Mouse (Mus musculus) brown adipose tissue, adult 24 weeks (tissue): ENCODE measurements around the gene Pttg1. TPM values are rescaled to one million over a fixed set of nuclear protein-coding genes. Genes with fewer than 3 reads are reported as not detected.

Experiments
- H3K27ac ChIP-seq: fragments of 200-500 bp; replicated peaks from 2 replicates; pipeline ENCODE4 v1.5.1; 2012; ENCODE audit warnings: low read depth, mild to moderate bottlenecking, low read length
- H3K4me1 ChIP-seq: fragments of 200-500 bp; 2 replicates; pipeline ENCODE4 v1.6.1; 2012; ENCODE audit warnings: low read length, mixed read lengths; ENCODE audit not compliant: control insufficient read depth, insufficient read depth, insufficient read length
- H3K4me3 ChIP-seq: fragments of 200-500 bp; 2 replicates; pipeline ENCODE4 v1.5.1; 2012; ENCODE audit warnings: low read depth, mild to moderate bottlenecking, low read length, moderate library complexity; ENCODE audit not compliant: insufficient read depth
- polyA plus RNA-seq: library from polyadenylated mRNA; stranded (reverse); fragments of >200 nt; gene quantifications from 2 replicates; pipeline ENCODE4 v1.2.4, GENCODE M21; 2012; ENCODE audit not compliant: missing spikeins, insufficient read depth, insufficient read length

Pttg1 gene
- 157 and 160 TPM in 2 replicates for polyA plus RNA-seq

- H3K27ac ChIP-seq: peak within 1 kb of the TSS; percentile 95
- H3K4me3 ChIP-seq: peak within 1 kb of the TSS; percentile 88
- H3K4me1 ChIP-seq: peaks cover 7% of the 10 kb centered on the region
Measured at GRCm38 (mm10) chr11:43425824-43426413, at the start of gene Pttg1. Gene Pttg1 (minus strand): TSS chr11:43426251.

DNA sequence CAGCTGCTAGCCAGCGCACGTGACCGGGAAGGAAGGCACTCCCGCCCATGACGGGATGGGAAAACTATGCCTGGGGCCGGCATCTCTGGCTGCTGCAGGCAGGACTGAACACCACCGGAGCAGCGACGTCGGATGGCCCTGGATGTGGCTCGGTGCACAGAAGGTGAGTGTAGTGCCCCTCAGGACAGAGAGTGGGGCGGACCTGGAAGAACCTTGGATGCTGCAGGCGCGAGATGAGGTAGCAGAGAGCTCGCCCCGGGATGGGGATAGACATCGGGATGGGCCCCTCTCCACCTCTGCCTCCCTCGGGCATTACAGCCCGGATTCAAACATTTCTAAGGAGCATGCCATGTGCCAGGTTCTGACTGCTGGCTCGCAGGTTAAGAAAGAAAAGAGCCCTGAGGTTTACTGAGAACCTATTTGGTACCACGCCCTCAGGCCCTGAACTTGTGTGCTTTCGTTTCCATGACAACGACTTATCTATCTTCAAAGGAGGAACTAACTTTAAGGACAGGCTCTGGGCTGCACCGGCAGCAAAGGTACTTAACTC, 48.2 kb upstream of the Pttg1 start, which contains the start of gene C1qtnf2:
TSS of gene C1qtnf2 (plus strand) at position 52 of the 550 bp plus-strand sequence.
- Histone ChIP-seq H3K27ac (no peak within 1 kb of the TSS), H3K4me1 (peaks cover 3% of the 10 kb centered on the region; the same call in 1 of the 2 replicates), H3K4me3 (peak within 1 kb of the TSS; percentile 48)

GRCm38 (mm10) chr11:43473635-43474224, 47.7 kb upstream of the Pttg1 start:
- Histone ChIP-seq H3K4me3 (peak overlapping the region; percentile 48; the same call in 1 of the 2 replicates), H3K4me1 (peaks cover 3% of the 10 kb centered on the region; the same call in 1 of the 2 replicates), H3K27ac (no peak overlapping the region)

DNA sequence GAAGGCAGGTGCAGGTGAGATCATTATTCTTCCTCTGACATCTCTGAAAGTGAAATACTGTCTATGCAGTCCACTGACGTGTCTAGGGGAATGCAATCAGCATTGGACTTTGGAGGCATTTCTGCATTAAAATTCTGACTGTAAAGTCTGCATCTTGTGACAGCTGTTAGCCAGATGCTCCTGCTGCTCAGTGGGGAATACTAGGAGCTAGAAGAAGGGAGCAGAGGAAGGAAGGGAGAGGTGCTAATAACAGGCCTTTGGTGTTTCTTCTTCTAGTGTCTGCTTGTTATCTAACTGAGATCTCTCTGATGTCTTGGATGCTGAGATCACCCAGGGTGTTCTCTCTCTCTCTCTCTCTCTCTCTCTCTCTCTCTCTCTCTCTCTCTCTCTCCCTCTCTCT, 47.1 kb upstream of the Pttg1 start:
- no peak overlapping the region for H3K4me3 ChIP-seq
- H3K4me1 ChIP-seq: peaks cover 3% of the 10 kb centered on the region; the same call in 1 of the 2 replicates
- H3K27ac ChIP-seq: no peak overlapping the region

GRCm38 (mm10) chr11:43470881-43471820, 45.1 kb upstream of the Pttg1 start:
- no peak overlapping the region for H3K27ac ChIP-seq
- peaks cover 3% of the 10 kb centered on the region; the same call in 1 of the 2 replicates for H3K4me1 ChIP-seq
- H3K4me3 ChIP-seq: no peak overlapping the region

GRCm38 (mm10) chr11:43470118-43470517, 44.1 kb upstream of the Pttg1 start:
- Histone ChIP-seq H3K4me3 (no peak overlapping the region), H3K27ac (peak overlapping the region; percentile 37; the same call in 1 of the 2 replicates), H3K4me1 (peaks cover 3% of the 10 kb centered on the region; the same call in 1 of the 2 replicates)

- no peak overlapping the region for H3K4me3 ChIP-seq
- H3K4me1 ChIP-seq: no peaks in the 10 kb centered on the region
- no peak overlapping the region for H3K27ac ChIP-seq
Measured at GRCm38 (mm10) chr11:43463204-43463603, 37.2 kb upstream of the Pttg1 start.

DNA sequence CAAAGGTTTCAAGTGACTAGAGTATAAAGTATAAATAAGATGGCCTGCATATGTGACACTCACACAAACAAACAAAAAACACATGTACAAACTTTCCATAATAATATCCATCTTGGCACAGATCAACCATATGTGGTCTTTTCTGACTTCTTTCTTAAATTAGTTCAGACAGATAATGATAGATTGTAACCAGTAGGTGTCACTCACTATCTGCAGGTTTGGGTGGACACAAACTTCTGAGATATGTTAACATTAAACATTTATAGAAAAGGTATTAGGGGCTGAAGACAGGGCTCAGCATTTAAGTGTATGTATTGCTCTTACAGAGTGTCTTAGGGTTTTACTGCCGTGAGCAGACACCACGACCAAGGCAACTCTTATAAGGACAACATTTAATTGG, 26.2 kb upstream of the Pttg1 start:
- no peak overlapping the region for H3K4me3 ChIP-seq
- no peaks in the 10 kb centered on the region for H3K4me1 ChIP-seq
- no peak overlapping the region for H3K27ac ChIP-seq

DNA sequence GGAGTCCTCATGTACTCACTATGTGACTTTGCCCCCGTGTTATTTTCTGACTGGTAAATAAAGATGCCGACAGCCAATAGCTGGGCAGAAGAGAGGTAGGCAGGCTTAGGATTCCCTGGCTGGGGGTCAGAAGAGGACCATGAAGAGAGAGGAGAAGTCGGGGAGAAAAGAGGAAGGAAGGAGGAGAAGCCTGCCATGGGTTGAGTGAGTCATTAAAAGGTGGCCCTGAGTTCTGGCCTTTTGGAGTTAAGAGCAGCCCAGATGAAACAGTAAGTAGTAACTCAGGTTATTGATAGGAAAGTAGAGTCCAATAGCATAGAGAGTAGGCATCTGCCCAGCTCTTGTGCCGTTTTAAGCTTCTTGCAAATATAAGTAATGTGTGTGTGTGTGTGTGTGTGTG, 25.3 kb upstream of the Pttg1 start:
- no peaks in the 10 kb centered on the region for H3K4me1 ChIP-seq
- no peak overlapping the region for H3K4me3 ChIP-seq
- H3K27ac ChIP-seq: no peak overlapping the region

DNA sequence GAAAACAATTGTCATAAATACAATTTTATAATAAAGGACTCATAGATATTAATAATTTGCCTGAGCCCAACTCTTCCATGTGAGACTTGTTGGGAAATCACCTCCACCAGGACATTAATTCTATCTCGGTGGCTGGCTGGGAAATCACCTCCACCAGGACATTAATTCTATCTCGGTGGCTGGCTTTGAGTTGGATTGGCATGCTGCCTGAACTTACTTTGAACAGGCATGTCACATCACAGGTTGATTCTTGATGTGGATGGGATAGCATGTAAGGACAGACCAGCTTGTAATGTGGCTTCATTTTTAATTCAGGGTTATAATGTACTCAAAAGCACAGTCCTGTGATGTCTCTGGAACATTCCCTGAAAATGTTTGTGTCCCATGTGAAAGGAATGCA, 23.9 kb upstream of the Pttg1 start:
- no peak overlapping the region for H3K27ac ChIP-seq
- H3K4me1 ChIP-seq: no peaks in the 10 kb centered on the region
- no peak overlapping the region for H3K4me3 ChIP-seq

DNA sequence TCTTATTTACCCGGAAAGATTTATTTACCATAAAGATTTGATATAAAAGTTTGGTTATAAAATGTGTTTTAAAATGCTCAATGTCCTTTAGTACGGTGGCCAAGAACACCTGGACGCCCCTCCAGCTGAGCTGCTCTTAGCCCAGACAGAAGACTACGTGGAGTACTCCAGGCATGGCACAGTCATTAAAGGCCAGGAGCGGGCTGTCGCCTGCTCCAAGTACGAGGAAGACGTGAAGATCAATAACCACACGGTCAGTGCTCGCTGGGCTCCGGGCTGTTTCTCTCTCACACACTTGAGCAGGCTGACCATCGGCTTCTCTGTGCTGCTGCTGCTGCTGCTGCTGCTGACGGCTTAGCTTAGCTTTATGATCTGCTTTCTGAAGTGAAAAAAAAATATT, 17.1 kb upstream of the Pttg1 start:
- no peak overlapping the region for H3K4me3 ChIP-seq
- no peak overlapping the region for H3K27ac ChIP-seq
- no peaks in the 10 kb centered on the region for H3K4me1 ChIP-seq

GRCm38 (mm10) chr11:43441121-43441520, 15.1 kb upstream of the Pttg1 start:
- H3K4me1 ChIP-seq: no peaks in the 10 kb centered on the region
- H3K4me3 ChIP-seq: no peak overlapping the region
- no peak overlapping the region for H3K27ac ChIP-seq

DNA sequence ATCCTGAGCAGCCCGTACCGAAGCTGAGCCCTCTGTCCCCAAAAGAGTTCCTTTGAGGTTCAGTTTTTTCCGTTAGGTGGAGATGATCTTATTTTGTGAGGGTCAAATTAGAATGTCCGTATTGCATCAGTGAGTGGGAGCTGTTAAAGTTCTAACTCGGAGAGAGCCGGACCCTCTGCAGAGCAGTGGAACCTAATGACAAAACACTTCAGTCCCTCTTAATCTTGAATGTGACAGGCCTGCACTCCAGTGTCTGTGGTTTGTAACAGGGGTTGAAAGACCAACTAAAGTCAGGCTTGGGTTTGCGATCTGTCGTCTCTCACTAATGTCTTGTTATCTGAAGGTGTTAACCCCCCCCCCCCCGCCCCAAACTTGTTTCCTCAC, 8.0 kb upstream of the Pttg1 start:
- Histone ChIP-seq H3K4me3 (peak overlapping the region; percentile 97), H3K27ac (peak overlapping the region; percentile 73; the same call in 1 of the 2 replicates), H3K4me1 (peaks cover 3% of the 10 kb centered on the region; the same call in 1 of the 2 replicates)

- H3K4me3 ChIP-seq: peak within 1 kb of the TSS; percentile 97
- H3K27ac ChIP-seq: peak within 1 kb of the TSS; percentile 73
- peaks cover 3% of the 10 kb centered on the region; the same call in 1 of the 2 replicates for H3K4me1 ChIP-seq
Measured at GRCm38 (mm10) chr11:43433254-43434023, 7.4 kb upstream of the Pttg1 start, which contains the start of gene Slu7. Gene Slu7 (plus strand): TSS chr11:43433744.
